ENCODE assay signal across 11 mouse cellular contexts in genomic region chr16:24819127-24819526, GRCm38 (mm10).
DNase-seq lines count a peak whose midpoint lies in the region; ATAC-seq and TF ChIP-seq lines count a peak whose summit lies in the region.
"Had no signal": no experiment of that assay in that cellular context is flagged by ENCODE, and none has a peak within 500 bp of the region (broad histone marks: within the 10 kb centered on the region; RNA-seq: fewer than 3 reads in every experiment).

No protein-coding gene starts in this region.

- no peak overlapping the region for H3K4me3 ChIP-seq in hindbrain, embryonic 11.5 days (ENCODE audit: low read depth, low read length)
- no peak overlapping the region for H3K4me3 ChIP-seq in hindbrain, embryonic 13.5 days
- no peak overlapping the region for H3K4me3 ChIP-seq in bone marrow, adult 2 months (replicated peaks; ENCODE audit: control insufficient read depth, low read depth, low read length)
- H3K4me3 ChIP-seq in hindbrain, postnatal 0 days (ENCODE audit: low read length), result no peak overlapping the region
- H3K4me3 ChIP-seq: embryonic facial prominence, embryonic 13.5 days; limb, embryonic 13.5 days; neural tube, embryonic 13.5 days had no signal

- H3K4me1 ChIP-seq in hindbrain, embryonic 11.5 days (replicated peaks; ENCODE audit: control insufficient read depth, insufficient read depth, low read length), result no peaks in the 10 kb centered on the region
- no peaks in the 10 kb centered on the region for H3K4me1 ChIP-seq in hindbrain, embryonic 13.5 days (replicated peaks)
- no peaks in the 10 kb centered on the region for H3K4me1 ChIP-seq in bone marrow, adult 2 months (ENCODE audit: control insufficient read depth, insufficient read depth, low read length)
- no peaks in the 10 kb centered on the region for H3K4me1 ChIP-seq in hindbrain, postnatal 0 days (ENCODE audit: insufficient read depth, low read length)
- H3K4me1 ChIP-seq: embryonic facial prominence, embryonic 13.5 days; limb, embryonic 13.5 days; neural tube, embryonic 13.5 days had no signal

- no peak overlapping the region for H3K9ac ChIP-seq in hindbrain, embryonic 11.5 days (ENCODE audit: low read depth, low read length)
- no peak overlapping the region for H3K9ac ChIP-seq in hindbrain, embryonic 13.5 days
- no peak overlapping the region for H3K9ac ChIP-seq in hindbrain, postnatal 0 days (replicated peaks; ENCODE audit: low read length)
- H3K9ac ChIP-seq: embryonic facial prominence, embryonic 13.5 days; limb, embryonic 13.5 days; neural tube, embryonic 13.5 days had no signal

- DNase-seq in hindbrain, embryonic 11.5 days (ENCODE audit: low spot score), result peak; percentile 27
- DNase-seq in A20 (ENCODE audit: low read depth, low spot score) (peak; percentile 55), adipocyte (ENCODE audit: low spot score) (no peak)
- DNase-seq in hindbrain, postnatal 0 days (ENCODE audit: low spot score), result peak; percentile 65
- no peak for DNase-seq in testis, postnatal 14 days (ENCODE audit: low spot score)
- DNase-seq in left cerebral cortex, postnatal 14 days (ENCODE audit: low spot score in 2 of 2), result no peak

- ATAC-seq in hindbrain, embryonic 11.5 days (ENCODE audit: low FRiP score), result peak; percentile 68
- no peak for ATAC-seq in hindbrain, embryonic 13.5 days (ENCODE audit: low FRiP score)
- ATAC-seq in hindbrain, postnatal 0 days, result peak; percentile 90

- no peak overlapping the region for H3K27ac ChIP-seq in hindbrain, embryonic 11.5 days (ENCODE audit: low read depth, low read length)
- no peak overlapping the region for H3K27ac ChIP-seq in hindbrain, embryonic 13.5 days
- no peak overlapping the region for H3K27ac ChIP-seq in bone marrow, adult 2 months (ENCODE audit: control insufficient read depth, insufficient read depth, low read depth, low read length, poor library complexity)
- H3K27ac ChIP-seq in hindbrain, postnatal 0 days, result no peak overlapping the region
- H3K27ac ChIP-seq: embryonic facial prominence, embryonic 13.5 days; limb, embryonic 13.5 days; neural tube, embryonic 13.5 days had no signal

- intact Hi-C loops in left cerebral cortex, postnatal 14 days (cut with DNase I), result no loop called here

- H3K4me2 ChIP-seq in hindbrain, embryonic 11.5 days (replicated peaks; ENCODE audit: low read depth, low read length), result no peak overlapping the region
- no peak overlapping the region for H3K4me2 ChIP-seq in hindbrain, embryonic 13.5 days
- no peak overlapping the region for H3K4me2 ChIP-seq in hindbrain, postnatal 0 days (ENCODE audit: low read depth, low read length)
- H3K4me2 ChIP-seq: embryonic facial prominence, embryonic 13.5 days; limb, embryonic 13.5 days; neural tube, embryonic 13.5 days had no signal

- H3K36me3 ChIP-seq in hindbrain, embryonic 11.5 days (ENCODE audit: control insufficient read depth, insufficient read depth, low read length), result no peaks in the 10 kb centered on the region
- no peaks in the 10 kb centered on the region for H3K36me3 ChIP-seq in hindbrain, embryonic 13.5 days
- H3K36me3 ChIP-seq in hindbrain, postnatal 0 days (ENCODE audit: insufficient read depth, low read length), result no peaks in the 10 kb centered on the region
- H3K36me3 ChIP-seq: embryonic facial prominence, embryonic 13.5 days; limb, embryonic 13.5 days; neural tube, embryonic 13.5 days had no signal

- TF ChIP-seq CTCF in bone marrow, adult 2 months (IDR thresholded peaks at IDR 0.05; ENCODE audit: control insufficient read depth, insufficient read depth, low read length), result 0 out of 2 replicates have a peak, but pooled peaks have one; percentile 10
- TF ChIP-seq CTCF in hindbrain, postnatal 0 days (IDR thresholded peaks at IDR 0.05; ENCODE audit: low read depth), result peak; percentile 66

- no peak for TF ChIP-seq POLR2A in bone marrow, adult 2 months (IDR thresholded peaks at IDR 0.05; ENCODE audit: borderline replicate concordance, control insufficient read depth, low read depth, low read length)

- WGBS in hindbrain, embryonic 11.5 days, result 58% methylated on average over 4 of the region's 4 CpGs
- 55% methylated on average over 4 of the region's 4 CpGs for WGBS in hindbrain, embryonic 13.5 days
- WGBS in bone marrow, adult 2 months, result 82% methylated on average over 4 of the region's 4 CpGs
- WGBS in hindbrain, postnatal 0 days, result 54% methylated on average over 4 of the region's 4 CpGs

- no peaks in the 10 kb centered on the region for H3K27me3 ChIP-seq in hindbrain, embryonic 11.5 days (ENCODE audit: control insufficient read depth, insufficient read depth, low read length)
- H3K27me3 ChIP-seq in hindbrain, embryonic 13.5 days, result no peaks in the 10 kb centered on the region
- no peaks in the 10 kb centered on the region for H3K27me3 ChIP-seq in hindbrain, postnatal 0 days (ENCODE audit: insufficient read depth, low read length)
- H3K27me3 ChIP-seq: embryonic facial prominence, embryonic 13.5 days; limb, embryonic 13.5 days; neural tube, embryonic 13.5 days had no signal

- H3K9me3 ChIP-seq in hindbrain, embryonic 11.5 days (ENCODE audit: control insufficient read depth, low read length), result no peaks in the 10 kb centered on the region
- H3K9me3 ChIP-seq in hindbrain, embryonic 13.5 days, result no peaks in the 10 kb centered on the region
- no peaks in the 10 kb centered on the region for H3K9me3 ChIP-seq in hindbrain, postnatal 0 days (ENCODE audit: low read length)
- H3K9me3 ChIP-seq: embryonic facial prominence, embryonic 13.5 days; limb, embryonic 13.5 days; neural tube, embryonic 13.5 days had no signal

Comparison
In these comparisons a context has a peak if more than half of its experiments do, and no peak if none do; other contexts are left out.
1. DNase-seq: peak in hindbrain, embryonic 11.5 days (single experiment), A20 (single experiment) and hindbrain, postnatal 0 days (single experiment); none in adipocyte (single experiment), testis, postnatal 14 days (single experiment) and left cerebral cortex, postnatal 14 days (0 of 2).